Mouse (Mus musculus) forebrain, embryonic 15.5 days (tissue): ENCODE measurements at regions not wholly inside any gene's neighbourhood (a gene's known extent, or its start where the extent isn't known, plus 50 kb on each side); places are given as distances from the start of the nearest gene placed in this dataset.
"Not testable (repeated sequence)": the region's sequence is repeated elsewhere in the genome, so short reads cannot be mapped to it uniquely, and the experiment has no call there.

Experiments used
- ATAC-seq: fragments of 200-750 bp; cut with Nextera tagmentation; replicated peaks from 2 replicates; pipeline ENCODE4 v1.8.0; 2017; ENCODE audit warnings: mild to moderate bottlenecking, moderate TSS enrichment, moderate library complexity
- H3K27ac ChIP-seq: fragments of 300-500 bp; sonication (generic); replicated peaks from 2 replicates; pipeline ENCODE4 v1.5.1; 2015; ENCODE audit warnings: mild to moderate bottlenecking, inconsistent platforms
- H3K27me3 ChIP-seq: fragments of 300-500 bp; sonication (generic); 2 replicates; pipeline ENCODE4 v1.6.1; 2015; ENCODE audit warnings: inconsistent platforms
- H3K36me3 ChIP-seq: fragments of 300-500 bp; sonication (generic); 2 replicates; pipeline ENCODE4 v1.6.1; 2015; ENCODE audit warnings: mild to moderate bottlenecking, inconsistent platforms
- H3K4me1 ChIP-seq: fragments of 300-500 bp; sonication (generic); 2 replicates; pipeline ENCODE4 v1.6.1; 2015; ENCODE audit warnings: inconsistent platforms
- H3K4me2 ChIP-seq: fragments of 300-500 bp; sonication (generic); replicated peaks from 2 replicates; pipeline ENCODE4 v1.6.1; 2015; ENCODE audit warnings: mild to moderate bottlenecking, inconsistent platforms
- H3K4me3 ChIP-seq: fragments of 300-500 bp; sonication (generic); 2 replicates; pipeline ENCODE4 v1.5.1; 2015; ENCODE audit warnings: mild to moderate bottlenecking, inconsistent platforms
- H3K9ac ChIP-seq: fragments of 300-500 bp; sonication (generic); replicated peaks from 2 replicates; pipeline ENCODE4 v1.6.1; 2015; ENCODE audit warnings: mild to moderate bottlenecking, inconsistent platforms
- H3K9me3 ChIP-seq: fragments of 300-500 bp; sonication (generic); 2 replicates; pipeline ENCODE4 v1.6.1; 2016; ENCODE audit warnings: inconsistent platforms
- WGBS: fragments of 180-500 bp; shearing (Covaris S2); methylation state at CpG from one replicate; pipeline ENCODE4 v1.1.7; 2015; ENCODE audit warnings: mixed read lengths; 5-methylcytosine and 5-hydroxymethylcytosine counted together

- no peak overlapping the region for H3K27ac ChIP-seq
- 70% methylated on average over 14 of the region's 14 CpGs for WGBS
Observed at GRCm38 (mm10) chr3:58267606-58268325, 146.7 kb upstream of the Tsc22d2 start.

GRCm38 (mm10) chr3:58271441-58271840 lies 143.1 kb upstream of the Tsc22d2 start:
- WGBS = no CpG with 5 or more reads among the region's 4 CpGs
- not testable (repeated sequence) for H3K4me3 ChIP-seq, H3K27me3 ChIP-seq, H3K9me3 ChIP-seq, H3K36me3 ChIP-seq, H3K27ac ChIP-seq, ATAC-seq, H3K9ac ChIP-seq, H3K4me2 ChIP-seq, H3K4me1 ChIP-seq

More at GRCm38 (mm10) chr3:58267606-58268325, 146.7 kb upstream of the Tsc22d2 start:
- Histone ChIP-seq H3K36me3 (no peaks in the 10 kb centered on the region), H3K4me1 (no peaks in the 10 kb centered on the region; the same call in 1 of the 2 replicates), H3K27me3 (no peaks in the 10 kb centered on the region), H3K4me3 (no peak overlapping the region), H3K9ac (no peak overlapping the region), H3K4me2 (no peak overlapping the region), H3K9me3 (no peaks in the 10 kb centered on the region)
- ATAC-seq = peak; percentile 61; the same call in 1 of the 2 replicates

- no peak overlapping the region for H3K4me2 ChIP-seq
- H3K4me3 ChIP-seq = no peak overlapping the region
- H3K9me3 ChIP-seq = no peaks in the 10 kb centered on the region
- no peak for ATAC-seq
- no peak overlapping the region for H3K9ac ChIP-seq
- no peaks in the 10 kb centered on the region for H3K36me3 ChIP-seq
- no peak overlapping the region for H3K27ac ChIP-seq
- no peaks in the 10 kb centered on the region for H3K27me3 ChIP-seq
- WGBS = 89% methylated on average over 6 of the region's 6 CpGs
- no peaks in the 10 kb centered on the region for H3K4me1 ChIP-seq
Observed at GRCm38 (mm10) chr3:58281291-58281690, 133.2 kb upstream of the Tsc22d2 start.

GRCm38 (mm10) chr3:58284371-58284770 lies 130.1 kb upstream of the Tsc22d2 start:
- not testable (repeated sequence) for H3K27ac ChIP-seq, H3K36me3 ChIP-seq
- 38% methylated on average over 1 of the region's 1 CpGs for WGBS

GRCm38 (mm10) chr3:58295810-58296209 lies 118.7 kb upstream of the Tsc22d2 start:
- Histone ChIP-seq H3K27ac (no peak overlapping the region), H3K27me3 (no peaks in the 10 kb centered on the region), H3K4me1 (no peaks in the 10 kb centered on the region), H3K9ac (no peak overlapping the region), H3K4me2 (no peak overlapping the region), H3K36me3 (no peaks in the 10 kb centered on the region), H3K9me3 (no peaks in the 10 kb centered on the region), H3K4me3 (no peak overlapping the region)
- no peak for ATAC-seq
- WGBS = 74% methylated on average over 5 of the region's 5 CpGs

More at GRCm38 (mm10) chr3:58284371-58284770, 130.1 kb upstream of the Tsc22d2 start:
- not testable (repeated sequence) for H3K4me3 ChIP-seq, ATAC-seq, H3K27me3 ChIP-seq, H3K9me3 ChIP-seq, H3K4me2 ChIP-seq, H3K4me1 ChIP-seq, H3K9ac ChIP-seq

GRCm38 (mm10) chr3:58300213-58300612 lies 114.3 kb upstream of the Tsc22d2 start:
- no peaks in the 10 kb centered on the region for H3K36me3 ChIP-seq
- no peak overlapping the region for H3K9ac ChIP-seq
- 81% methylated on average over 2 of the region's 2 CpGs for WGBS
- H3K4me3 ChIP-seq = no peak overlapping the region
- no peaks in the 10 kb centered on the region for H3K9me3 ChIP-seq
- H3K27me3 ChIP-seq = no peaks in the 10 kb centered on the region
- H3K4me2 ChIP-seq = no peak overlapping the region
- H3K4me1 ChIP-seq = no peaks in the 10 kb centered on the region
- no peak for ATAC-seq
- no peak overlapping the region for H3K27ac ChIP-seq

GRCm38 (mm10) chr3:58300801-58301485 lies 113.6 kb upstream of the Tsc22d2 start:
- ATAC-seq = no peak

GRCm38 (mm10) chr3:58302322-58302721 lies 112.2 kb upstream of the Tsc22d2 start:
- no peak for ATAC-seq
- H3K4me1 ChIP-seq = no peaks in the 10 kb centered on the region
- 93% methylated on average over 1 of the region's 1 CpGs for WGBS
- H3K27me3 ChIP-seq = no peaks in the 10 kb centered on the region
- H3K9me3 ChIP-seq = no peaks in the 10 kb centered on the region
- H3K4me3 ChIP-seq = no peak overlapping the region
- H3K27ac ChIP-seq = no peak overlapping the region
- H3K36me3 ChIP-seq = no peaks in the 10 kb centered on the region
- H3K4me2 ChIP-seq = no peak overlapping the region
- no peak overlapping the region for H3K9ac ChIP-seq

More at GRCm38 (mm10) chr3:58300801-58301485, 113.6 kb upstream of the Tsc22d2 start:
- Histone ChIP-seq H3K9me3 (no peaks in the 10 kb centered on the region), H3K4me2 (no peak overlapping the region), H3K27ac (no peak overlapping the region), H3K4me3 (no peak overlapping the region), H3K4me1 (no peaks in the 10 kb centered on the region), H3K36me3 (no peaks in the 10 kb centered on the region), H3K9ac (no peak overlapping the region), H3K27me3 (no peaks in the 10 kb centered on the region)
- 50% methylated on average over 5 of the region's 5 CpGs for WGBS

GRCm38 (mm10) chr3:58303746-58304145 lies 110.8 kb upstream of the Tsc22d2 start:
- H3K9me3 ChIP-seq = no peaks in the 10 kb centered on the region
- H3K27me3 ChIP-seq = no peaks in the 10 kb centered on the region
- no peaks in the 10 kb centered on the region for H3K4me1 ChIP-seq
- no peak overlapping the region for H3K27ac ChIP-seq
- no peak overlapping the region for H3K4me3 ChIP-seq
- no peak overlapping the region for H3K4me2 ChIP-seq
- no peak for ATAC-seq
- no peaks in the 10 kb centered on the region for H3K36me3 ChIP-seq
- WGBS = 48% methylated on average over 3 of the region's 3 CpGs
- no peak overlapping the region for H3K9ac ChIP-seq

- Histone ChIP-seq H3K4me2 (no peak overlapping the region), H3K27me3 (no peaks in the 10 kb centered on the region), H3K27ac (no peak overlapping the region), H3K9ac (no peak overlapping the region), H3K4me3 (no peak overlapping the region), H3K4me1 (no peaks in the 10 kb centered on the region), H3K36me3 (no peaks in the 10 kb centered on the region), H3K9me3 (no peaks in the 10 kb centered on the region)
- ATAC-seq = no peak
- WGBS = 85% methylated on average over 8 of the region's 8 CpGs
Observed at GRCm38 (mm10) chr3:58309601-58310000, 104.9 kb upstream of the Tsc22d2 start.

- 91% methylated on average over 4 of the region's 4 CpGs for WGBS
- Histone ChIP-seq H3K27me3 (no peaks in the 10 kb centered on the region), H3K9me3 (no peaks in the 10 kb centered on the region), H3K4me2 (no peak overlapping the region), H3K4me3 (no peak overlapping the region), H3K27ac (no peak overlapping the region), H3K36me3 (no peaks in the 10 kb centered on the region), H3K4me1 (no peaks in the 10 kb centered on the region), H3K9ac (no peak overlapping the region)
- ATAC-seq = no peak
Observed at GRCm38 (mm10) chr3:58310390-58310789, 104.1 kb upstream of the Tsc22d2 start.

GRCm38 (mm10) chr3:58311104-58311685 lies 103.3 kb upstream of the Tsc22d2 start:
- 93% methylated on average over 5 of the region's 5 CpGs for WGBS
- H3K9ac ChIP-seq = no peak overlapping the region
- no peaks in the 10 kb centered on the region for H3K4me1 ChIP-seq

More at GRCm38 (mm10) chr3:58311104-58311685, 103.3 kb upstream of the Tsc22d2 start:
- Histone ChIP-seq H3K27ac (no peak overlapping the region), H3K4me2 (no peak overlapping the region), H3K36me3 (no peaks in the 10 kb centered on the region), H3K4me3 (no peak overlapping the region), H3K27me3 (no peaks in the 10 kb centered on the region), H3K9me3 (no peaks in the 10 kb centered on the region)
- no peak for ATAC-seq
